Mouse (Mus musculus) heart, embryonic 13.5 days (tissue): ENCODE measurements around the gene Klk13. TPM values are rescaled to one million over a fixed set of nuclear protein-coding genes. Genes with fewer than 3 reads are reported as not detected.
"Not testable (repeated sequence)": the region's sequence is repeated elsewhere in the genome, so short reads cannot be mapped to it uniquely, and the experiment has no call there.

Experiments
- ATAC-seq: fragments of 200-750 bp; cut with Nextera tagmentation; 2 replicates; pipeline ENCODE4 v1.8.0; 2017; ENCODE audit warnings: moderate TSS enrichment; ENCODE audit not compliant: insufficient number of reproducible peaks, low FRiP score, low TSS enrichment; ENCODE audit errors: extremely low read depth
- H3K27ac ChIP-seq: fragments of 300-500 bp; sonication (generic); replicated peaks from 2 replicates; pipeline ENCODE4 v1.5.1; 2015; ENCODE audit warnings: moderate library complexity, mild to moderate bottlenecking, inconsistent platforms
- H3K27me3 ChIP-seq: fragments of 300-500 bp; sonication (generic); replicated peaks from 2 replicates; pipeline ENCODE4 v1.6.1; 2015; ENCODE audit warnings: mild to moderate bottlenecking, inconsistent platforms
- H3K36me3 ChIP-seq: fragments of 300-500 bp; sonication (generic); 2 replicates; pipeline ENCODE4 v1.6.1; 2015; ENCODE audit warnings: mild to moderate bottlenecking, inconsistent platforms
- H3K4me1 ChIP-seq: fragments of 300-500 bp; sonication (generic); 2 replicates; pipeline ENCODE4 v1.6.1; 2015; ENCODE audit warnings: inconsistent platforms
- H3K4me2 ChIP-seq: fragments of 300-500 bp; sonication (generic); 2 replicates; pipeline ENCODE4 v1.6.1; 2015; ENCODE audit warnings: inconsistent platforms, mild to moderate bottlenecking, moderate library complexity
- H3K4me3 ChIP-seq: fragments of 300-500 bp; sonication (generic); 2 replicates; pipeline ENCODE4 v1.5.1; 2015; ENCODE audit warnings: moderate library complexity, mild to moderate bottlenecking, inconsistent platforms
- H3K9ac ChIP-seq: fragments of 300-500 bp; sonication (generic); 2 replicates; pipeline ENCODE4 v1.6.1; 2015; ENCODE audit warnings: inconsistent platforms, mild to moderate bottlenecking, moderate library complexity
- H3K9me3 ChIP-seq: fragments of 300-500 bp; sonication (generic); 2 replicates; pipeline ENCODE4 v1.6.1; 2016; ENCODE audit warnings: inconsistent platforms
- WGBS: fragments of 180-500 bp; shearing (Covaris S2); methylation state at CpG from one replicate; pipeline ENCODE4 v1.1.7; 2015; ENCODE audit warnings: mixed read lengths; 5-methylcytosine and 5-hydroxymethylcytosine counted together
- polyA plus RNA-seq: library from polyadenylated mRNA; unstranded; fragments of >200 nt; fragmentation: Nextera tagmentation; extraction: Ambion mirVana; gene quantifications from 2 replicates; pipeline ENCODE4 v1.2.1, GENCODE M21; 2015

Gene Klk13
- polyA plus RNA-seq = 0.20 TPM in 1 of 2 replicates, not detected in the other

- H3K4me3 ChIP-seq = 0 out of 2 replicates have a peak within 1 kb of the TSS, but pooled peaks have one; percentile 12
- H3K4me2 ChIP-seq = peak within 1 kb of the TSS; percentile 50
- H3K27me3 ChIP-seq = peaks cover 11% of the 10 kb centered on the region
- no peak for ATAC-seq
- WGBS = 53% methylated on average over 4 of the region's 4 CpGs
- no peaks in the 10 kb centered on the region for H3K9me3 ChIP-seq
- no peaks in the 10 kb centered on the region for H3K36me3 ChIP-seq
- peaks cover 12% of the 10 kb centered on the region for H3K4me1 ChIP-seq
- no peak within 1 kb of the TSS for H3K27ac ChIP-seq
- no peak within 1 kb of the TSS for H3K9ac ChIP-seq
These were observed at the start of gene Klk13 for GRCm38 (mm10) chr7:43712267-43712666. TSS of gene Klk13 (plus strand) at chr7:43712567.

- no peaks in the 10 kb centered on the region for H3K36me3 ChIP-seq
- ATAC-seq = no peak
- no peak overlapping the region for H3K27ac ChIP-seq
- WGBS = 59% methylated on average over 1 of the region's 1 CpGs
- no peak overlapping the region for H3K4me2 ChIP-seq
- H3K4me1 ChIP-seq = no peaks in the 10 kb centered on the region
- H3K9me3 ChIP-seq = no peaks in the 10 kb centered on the region
- no peak overlapping the region for H3K4me3 ChIP-seq
- H3K27me3 ChIP-seq = no peaks in the 10 kb centered on the region; the same call in 1 of the 2 replicates
- H3K9ac ChIP-seq = no peak overlapping the region
These were observed 49.6 kb upstream of the Klk13 start for GRCm38 (mm10) chr7:43662804-43663203.

GRCm38 (mm10) chr7:43667221-43667620 is 45.1 kb upstream of the Klk13 start:
- H3K27me3 ChIP-seq, H3K9me3 ChIP-seq, H3K9ac ChIP-seq, H3K36me3 ChIP-seq, ATAC-seq, H3K27ac ChIP-seq, H3K4me1 ChIP-seq, H3K4me2 ChIP-seq, H3K4me3 ChIP-seq: not testable (repeated sequence)
- WGBS = 74% methylated on average over 4 of the region's 4 CpGs

- Histone ChIP-seq H3K9me3 (no peaks in the 10 kb centered on the region), H3K4me2 (no peak overlapping the region), H3K4me3 (no peak overlapping the region), H3K27me3 (no peaks in the 10 kb centered on the region), H3K27ac (no peak overlapping the region), H3K9ac (no peak overlapping the region), H3K36me3 (no peaks in the 10 kb centered on the region), H3K4me1 (peaks cover 8% of the 10 kb centered on the region)
- WGBS = 15% methylated on average over 3 of the region's 3 CpGs
- no peak for ATAC-seq
These were observed 43.8 kb upstream of the Klk13 start for GRCm38 (mm10) chr7:43668582-43668981.

- WGBS = 67% methylated on average over 11 of the region's 11 CpGs
- peak overlapping the region; percentile 21 for H3K27ac ChIP-seq
These were observed 41.1 kb upstream of the Klk13 start for GRCm38 (mm10) chr7:43671064-43671808.

GRCm38 (mm10) chr7:43671809-43672580 is 40.4 kb upstream of the Klk13 start, which contains the start of gene Ctu1:
TSS of gene Ctu1 (plus strand) at chr7:43672016.
- Histone ChIP-seq H3K4me3 (peak within 1 kb of the TSS; percentile 83), H3K9me3 (no peaks in the 10 kb centered on the region), H3K27ac (peak within 1 kb of the TSS; percentile 21), H3K4me1 (peaks cover 8% of the 10 kb centered on the region), H3K9ac (peak within 1 kb of the TSS; percentile 89), H3K36me3 (peaks cover 30% of the 10 kb centered on the region), H3K4me2 (peak within 1 kb of the TSS; percentile 87), H3K27me3 (no peaks in the 10 kb centered on the region)
- under 1% methylated on average over 26 of the region's 26 CpGs for WGBS
- peak; percentile 87 for ATAC-seq

More at GRCm38 (mm10) chr7:43671064-43671808, 41.1 kb upstream of the Klk13 start:
- Histone ChIP-seq H3K4me3 (peak overlapping the region; percentile 83), H3K9me3 (no peaks in the 10 kb centered on the region), H3K9ac (peak overlapping the region; percentile 89), H3K27me3 (no peaks in the 10 kb centered on the region), H3K36me3 (peaks cover 23% of the 10 kb centered on the region), H3K4me2 (peak overlapping the region; percentile 87), H3K4me1 (peaks cover 8% of the 10 kb centered on the region)
- ATAC-seq = no peak

GRCm38 (mm10) chr7:43672581-43673260 is 39.6 kb upstream of the Klk13 start:
- Histone ChIP-seq H3K4me3 (peak overlapping the region; percentile 83), H3K9ac (peak overlapping the region; percentile 89), H3K4me1 (peaks cover 8% of the 10 kb centered on the region), H3K27me3 (no peaks in the 10 kb centered on the region), H3K36me3 (peaks cover 38% of the 10 kb centered on the region), H3K9me3 (0 out of 2 replicates have a peak, but pooled peaks cover 1% of the 10 kb centered on the region), H3K27ac (0 out of 2 replicates have a peak overlapping the region, but pooled peaks have one; percentile 12), H3K4me2 (peak overlapping the region; percentile 87)
- no peak for ATAC-seq
- WGBS = 18% methylated on average over 10 of the region's 10 CpGs

GRCm38 (mm10) chr7:43675091-43675490 is 37.3 kb upstream of the Klk13 start:
- Histone ChIP-seq H3K4me2 (no peak overlapping the region), H3K9me3 (0 out of 2 replicates have a peak, but pooled peaks cover 4% of the 10 kb centered on the region), H3K9ac (no peak overlapping the region), H3K27me3 (no peaks in the 10 kb centered on the region), H3K4me1 (peaks cover 8% of the 10 kb centered on the region), H3K4me3 (no peak overlapping the region), H3K27ac (no peak overlapping the region), H3K36me3 (peaks cover 45% of the 10 kb centered on the region)
- WGBS = 89% methylated on average over 32 of the region's 32 CpGs
- no peak for ATAC-seq

GRCm38 (mm10) chr7:43678517-43678916 is 33.9 kb upstream of the Klk13 start:
- Histone ChIP-seq H3K36me3 (peaks cover 45% of the 10 kb centered on the region), H3K27me3 (no peaks in the 10 kb centered on the region), H3K4me3 (no peak overlapping the region), H3K9ac (no peak overlapping the region), H3K4me2 (no peak overlapping the region), H3K9me3 (0 out of 2 replicates have a peak, but pooled peaks cover 4% of the 10 kb centered on the region), H3K4me1 (no peaks in the 10 kb centered on the region), H3K27ac (no peak overlapping the region)
- no peak for ATAC-seq

GRCm38 (mm10) chr7:43680960-43681359 is 31.4 kb upstream of the Klk13 start:
- no peaks in the 10 kb centered on the region for H3K4me1 ChIP-seq
- ATAC-seq = no peak
- no peak overlapping the region for H3K4me3 ChIP-seq
- peaks cover 25% of the 10 kb centered on the region for H3K36me3 ChIP-seq
- 23% methylated on average over 5 of the region's 5 CpGs for WGBS
- 0 out of 2 replicates have a peak, but pooled peaks cover 4% of the 10 kb centered on the region for H3K9me3 ChIP-seq
- no peak overlapping the region for H3K27ac ChIP-seq
- no peak overlapping the region for H3K9ac ChIP-seq
- H3K4me2 ChIP-seq = no peak overlapping the region
- H3K27me3 ChIP-seq = no peaks in the 10 kb centered on the region

- not testable (repeated sequence) for H3K36me3 ChIP-seq, H3K4me2 ChIP-seq, H3K9me3 ChIP-seq, H3K27me3 ChIP-seq, H3K9ac ChIP-seq, ATAC-seq, H3K4me1 ChIP-seq, H3K4me3 ChIP-seq, H3K27ac ChIP-seq
- WGBS = 9% methylated on average over 1 of the region's 1 CpGs
These were observed 29.9 kb upstream of the Klk13 start for GRCm38 (mm10) chr7:43682511-43682910.
